Mouse (Mus musculus) C2C12 (cell line): ENCODE measurements at regions not wholly inside any gene's neighbourhood (a gene's known extent, or its start where the extent isn't known, plus 50 kb on each side); places are given as distances from the start of the nearest gene placed in this dataset.
"Not testable (repeated sequence)": the region's sequence is repeated elsewhere in the genome, so short reads cannot be mapped to it uniquely, and the experiment has no call there.

Source experiments
- CEBPB ChIP-seq: IDR thresholded peaks from one replicate; pipeline ENCODE4 v1.6.1; 2011; ENCODE audit warnings: low read depth, mild to moderate bottlenecking, control low read depth, moderate library complexity
- CTCF ChIP-seq: IDR thresholded peaks from one replicate; pipeline ENCODE4 v1.5.1; 2011; ENCODE audit not compliant: control insufficient read depth, insufficient read depth, insufficient read length
- FOSL1 ChIP-seq: IDR thresholded peaks from one replicate; pipeline ENCODE4 v1.8.0; 2011; ENCODE audit warnings: mild to moderate bottlenecking, low read length; ENCODE audit not compliant: poor library complexity, insufficient read depth, severe bottlenecking
- MAX ChIP-seq: IDR thresholded peaks from one replicate; pipeline ENCODE4 v1.6.1; 2011; ENCODE audit warnings: mild to moderate bottlenecking, control low read depth
- MYOD1 ChIP-seq: IDR thresholded peaks from one replicate; pipeline ENCODE4 v1.6.1; 2011; ENCODE audit warnings: low read depth; ENCODE audit not compliant: control insufficient read depth, insufficient read length
- MYOG ChIP-seq: IDR thresholded peaks from one replicate; pipeline ENCODE4 v1.6.1; 2011; ENCODE audit not compliant: control insufficient read depth, insufficient read length; ENCODE audit errors: extremely low read depth
- USF1 ChIP-seq: IDR thresholded peaks from one replicate; pipeline ENCODE4 v1.6.1; 2011; ENCODE audit warnings: low read depth, mild to moderate bottlenecking, control low read depth, moderate library complexity

DNA sequence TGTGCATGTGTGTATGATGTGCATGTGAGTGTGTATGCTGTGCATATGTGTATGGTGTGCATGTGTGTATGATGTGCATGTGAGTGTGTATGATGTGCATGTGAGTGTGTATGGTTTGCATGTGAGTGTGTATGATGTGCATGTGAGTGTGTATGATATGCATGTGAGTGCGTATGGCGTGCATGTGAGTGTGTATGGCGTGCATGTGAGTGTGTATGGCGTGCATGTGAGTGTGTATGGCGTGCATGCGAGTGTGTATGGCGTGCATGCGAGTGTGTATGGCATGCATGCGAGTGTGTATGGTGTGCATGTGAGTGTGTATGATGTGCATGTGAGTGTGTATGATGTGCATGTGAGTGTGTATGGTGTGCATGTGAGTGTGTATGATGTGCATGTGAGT is 103.2 kb upstream of the Nudt7 start:
- not testable (repeated sequence) for TF ChIP-seq CTCF, USF1, MAX, CEBPB, MYOG, MYOD1, FOSL1
